Mouse (Mus musculus): ENCODE measurements around the gene Il1rn. TPM values are rescaled to one million over a fixed set of nuclear protein-coding genes. Genes with fewer than 3 reads are reported as not detected.

Gene Il1rn
- total RNA-seq (2014; rRNA removed): not detected in 2 replicates
- polyA plus RNA-seq (2015; fragmentation: Nextera tagmentation; extraction: Ambion mirVana): 0.19 TPM in 1 of 2 replicates, not detected in the other

DNA sequence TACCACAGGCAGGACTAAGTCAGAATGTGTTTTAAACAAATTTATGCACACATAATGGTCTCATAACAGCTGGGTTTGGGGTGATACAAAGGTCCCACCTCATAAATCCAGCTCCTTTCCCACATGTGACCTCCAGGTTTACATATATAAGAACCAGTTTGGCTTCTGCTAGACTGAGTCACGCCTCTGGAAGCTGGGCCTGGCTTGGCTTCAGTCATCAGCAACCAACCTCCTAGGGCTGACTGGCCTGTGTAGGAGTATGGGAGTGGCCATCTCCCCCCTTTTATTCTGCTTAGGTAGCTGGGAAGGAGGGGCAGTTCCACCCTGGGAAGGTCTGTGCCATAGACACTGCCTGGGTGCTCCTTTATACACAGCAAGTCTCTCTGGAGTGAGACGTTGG, at the start of gene Il1rn:
Gene Il1rn (plus strand): TSS at position 309 of the 400 bp plus-strand sequence.
- Histone ChIP-seq H3K9me3 (ENCODE audit: low read length) (no peaks in the 10 kb centered on the region), H3K27ac (ENCODE audit: low read depth, low read length) (no peak within 1 kb of the TSS), H3K4me3 (ENCODE audit: low read depth, low read length) (no peak within 1 kb of the TSS), H3K4me2 (ENCODE audit: low read depth) (no peak within 1 kb of the TSS), H3K9ac (no peak within 1 kb of the TSS), H3K27me3 (ENCODE audit: insufficient read depth, low read length) (no peaks in the 10 kb centered on the region), H3K36me3 (ENCODE audit: insufficient read depth) (no peaks in the 10 kb centered on the region), H3K4me1 (ENCODE audit: insufficient read depth) (no peaks in the 10 kb centered on the region)
- WGBS: 77% methylated on average over 2 of the region's 2 CpGs
- no peak for ATAC-seq
- TF ChIP-seq CTCF (IDR thresholded peaks at IDR 0.05; ENCODE audit: low read depth): no peak
- DNase-seq: no peak

DNA sequence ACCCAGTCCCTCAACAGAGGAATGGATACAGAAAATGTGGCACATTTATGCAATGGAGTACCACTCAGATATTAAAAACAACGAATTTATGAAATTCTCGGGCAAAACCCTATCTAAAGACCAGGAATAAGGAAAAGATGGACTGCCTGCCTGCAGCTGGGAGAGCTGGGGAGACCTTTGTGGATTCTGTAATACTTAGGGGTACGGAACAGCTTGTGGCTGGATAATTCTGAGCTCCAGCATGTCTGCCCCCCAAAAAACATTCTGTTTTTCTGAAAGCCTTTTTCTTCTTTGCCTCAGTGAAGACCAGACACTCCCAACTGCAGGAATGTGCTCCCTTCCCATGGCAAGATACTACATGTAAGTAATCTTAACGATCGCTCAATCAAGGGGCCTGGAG, 45.8 kb upstream of the Il1rn start, which contains the start of gene Il1f10:
Gene Il1f10 (plus strand): TSS at position 301 of the 400 bp plus-strand sequence.
- 83% methylated on average over 5 of the region's 5 CpGs for WGBS

DNA sequence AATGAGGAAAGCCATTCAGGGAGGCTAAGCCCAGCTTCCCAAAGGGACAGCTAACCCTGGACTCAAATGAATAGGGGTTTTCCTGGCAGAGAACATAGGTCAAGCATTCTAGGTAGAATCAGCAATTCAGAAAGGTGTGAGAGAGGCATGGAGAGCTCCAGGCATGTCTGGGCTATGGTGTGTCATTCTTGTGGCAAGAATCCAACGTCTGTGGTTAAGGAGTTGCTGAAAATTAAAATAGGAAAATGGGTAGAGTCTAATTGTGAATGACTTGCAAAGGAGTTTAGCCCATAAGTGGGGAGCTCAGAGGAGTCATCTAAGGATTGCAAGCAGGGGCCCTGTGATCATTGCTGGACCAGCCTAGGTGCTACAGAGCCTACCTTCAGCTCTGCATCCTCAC, 42.0 kb upstream of the Il1rn start:
- Histone ChIP-seq H3K4me3 (ENCODE audit: low read depth, low read length) (no peak overlapping the region), H3K27ac (ENCODE audit: low read depth, low read length) (no peak overlapping the region), H3K4me1 (ENCODE audit: insufficient read depth) (no peaks in the 10 kb centered on the region), H3K9ac (no peak overlapping the region), H3K27me3 (ENCODE audit: insufficient read depth, low read length) (no peaks in the 10 kb centered on the region), H3K9me3 (ENCODE audit: low read length) (no peaks in the 10 kb centered on the region), H3K36me3 (ENCODE audit: insufficient read depth) (no peaks in the 10 kb centered on the region), H3K4me2 (ENCODE audit: low read depth) (no peak overlapping the region)
- ATAC-seq (no peak), DNase-seq (no peak)
- 51% methylated on average over 1 of the region's 1 CpGs for WGBS
- TF ChIP-seq CTCF (IDR thresholded peaks at IDR 0.05; ENCODE audit: low read depth): no peak

More for the DNA sequence above, 45.8 kb upstream of the Il1rn start, which contains the start of gene Il1f10:
- Histone ChIP-seq H3K9ac (no peak within 1 kb of the TSS), H3K4me2 (ENCODE audit: low read depth) (no peak within 1 kb of the TSS), H3K4me1 (ENCODE audit: insufficient read depth) (no peaks in the 10 kb centered on the region), H3K27me3 (ENCODE audit: insufficient read depth, low read length) (no peaks in the 10 kb centered on the region), H3K9me3 (ENCODE audit: low read length) (no peaks in the 10 kb centered on the region), H3K4me3 (ENCODE audit: low read depth, low read length) (no peak within 1 kb of the TSS), H3K27ac (ENCODE audit: low read depth, low read length) (no peak within 1 kb of the TSS), H3K36me3 (ENCODE audit: insufficient read depth) (no peaks in the 10 kb centered on the region)
- ATAC-seq: no peak
- TF ChIP-seq CTCF (IDR thresholded peaks at IDR 0.05; ENCODE audit: low read depth): no peak
- no peak for DNase-seq

DNA sequence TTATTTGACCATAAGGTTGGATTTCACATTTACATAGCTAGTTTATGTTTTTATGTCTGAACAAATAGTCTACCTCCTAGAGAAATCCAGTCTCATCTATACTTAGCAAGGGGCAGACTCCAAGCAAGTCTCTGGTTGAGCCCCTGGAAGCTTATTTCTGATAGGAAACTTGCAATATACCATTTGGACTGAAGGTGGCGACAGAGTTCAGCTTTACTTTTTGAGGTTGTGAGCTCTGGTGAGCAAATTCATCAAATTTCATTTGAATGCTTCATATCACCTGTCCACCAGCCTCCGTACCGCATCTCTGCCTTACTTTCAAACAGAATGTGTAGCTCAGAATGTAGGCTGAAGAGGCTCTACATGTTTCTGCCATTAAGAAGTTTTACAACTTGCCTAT, 39.8 kb upstream of the Il1rn start:
- H3K36me3 ChIP-seq (ENCODE audit: insufficient read depth): no peaks in the 10 kb centered on the region
- no peaks in the 10 kb centered on the region for H3K27me3 ChIP-seq (ENCODE audit: insufficient read depth, low read length)
- H3K9ac ChIP-seq: no peak overlapping the region
- no peaks in the 10 kb centered on the region for H3K9me3 ChIP-seq (ENCODE audit: low read length)
- WGBS: 11% methylated on average over 3 of the region's 3 CpGs
- H3K27ac ChIP-seq (ENCODE audit: low read depth, low read length): no peak overlapping the region
- H3K4me2 ChIP-seq (ENCODE audit: low read depth): no peak overlapping the region
- H3K4me1 ChIP-seq (ENCODE audit: insufficient read depth): no peaks in the 10 kb centered on the region
- ATAC-seq: peak; percentile 59
- TF ChIP-seq CTCF (IDR thresholded peaks at IDR 0.05; ENCODE audit: low read depth): peak; percentile 81
- H3K4me3 ChIP-seq (ENCODE audit: low read depth, low read length): no peak overlapping the region
- peak; percentile 90 for DNase-seq

GRCm38 (mm10) chr2:24311302-24312001, 25.2 kb upstream of the Il1rn start:
- Histone ChIP-seq H3K4me2 (ENCODE audit: low read depth) (no peak overlapping the region), H3K4me3 (ENCODE audit: low read depth, low read length) (no peak overlapping the region), H3K27ac (ENCODE audit: low read depth, low read length) (no peak overlapping the region), H3K9ac (no peak overlapping the region), H3K27me3 (ENCODE audit: insufficient read depth, low read length) (no peaks in the 10 kb centered on the region), H3K4me1 (ENCODE audit: insufficient read depth) (no peaks in the 10 kb centered on the region), H3K36me3 (ENCODE audit: insufficient read depth) (no peaks in the 10 kb centered on the region), H3K9me3 (ENCODE audit: low read length) (no peaks in the 10 kb centered on the region)
- ATAC-seq: no peak
- DNase-seq: no peak
- TF ChIP-seq CTCF (IDR thresholded peaks at IDR 0.05; ENCODE audit: low read depth): no peak
- WGBS: 78% methylated on average over 6 of the region's 6 CpGs

DNA sequence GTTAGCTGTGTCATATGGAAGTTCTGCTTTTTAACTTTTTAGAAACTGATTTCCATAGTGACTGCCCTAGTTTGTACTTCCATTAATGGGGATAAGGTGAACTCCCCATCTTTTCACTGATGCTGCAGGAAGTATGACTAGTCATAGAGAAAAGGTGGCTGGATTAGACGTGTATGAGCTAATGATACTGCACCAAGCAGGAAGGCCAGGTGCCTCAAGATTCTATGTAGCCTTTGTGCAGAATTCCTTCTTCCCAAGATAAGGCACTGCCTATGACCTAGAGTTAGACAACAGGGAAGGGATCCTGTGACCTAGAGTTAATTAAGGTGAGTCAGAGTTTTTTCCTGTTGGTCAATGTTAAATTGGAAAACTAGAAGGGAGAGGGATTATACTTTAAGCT, 19.7 kb upstream of the Il1rn start:
- Histone ChIP-seq H3K27ac (ENCODE audit: low read depth, low read length) (no peak overlapping the region), H3K4me2 (ENCODE audit: low read depth) (no peak overlapping the region), H3K9ac (no peak overlapping the region), H3K4me1 (ENCODE audit: insufficient read depth) (no peaks in the 10 kb centered on the region), H3K27me3 (ENCODE audit: insufficient read depth, low read length) (no peaks in the 10 kb centered on the region), H3K36me3 (ENCODE audit: insufficient read depth) (no peaks in the 10 kb centered on the region), H3K4me3 (ENCODE audit: low read depth, low read length) (no peak overlapping the region), H3K9me3 (ENCODE audit: low read length) (no peaks in the 10 kb centered on the region)
- TF ChIP-seq CTCF (IDR thresholded peaks at IDR 0.05; ENCODE audit: low read depth): no peak
- DNase-seq: no peak
- no peak for ATAC-seq
- WGBS: 85% methylated on average over 1 of the region's 1 CpGs

DNA sequence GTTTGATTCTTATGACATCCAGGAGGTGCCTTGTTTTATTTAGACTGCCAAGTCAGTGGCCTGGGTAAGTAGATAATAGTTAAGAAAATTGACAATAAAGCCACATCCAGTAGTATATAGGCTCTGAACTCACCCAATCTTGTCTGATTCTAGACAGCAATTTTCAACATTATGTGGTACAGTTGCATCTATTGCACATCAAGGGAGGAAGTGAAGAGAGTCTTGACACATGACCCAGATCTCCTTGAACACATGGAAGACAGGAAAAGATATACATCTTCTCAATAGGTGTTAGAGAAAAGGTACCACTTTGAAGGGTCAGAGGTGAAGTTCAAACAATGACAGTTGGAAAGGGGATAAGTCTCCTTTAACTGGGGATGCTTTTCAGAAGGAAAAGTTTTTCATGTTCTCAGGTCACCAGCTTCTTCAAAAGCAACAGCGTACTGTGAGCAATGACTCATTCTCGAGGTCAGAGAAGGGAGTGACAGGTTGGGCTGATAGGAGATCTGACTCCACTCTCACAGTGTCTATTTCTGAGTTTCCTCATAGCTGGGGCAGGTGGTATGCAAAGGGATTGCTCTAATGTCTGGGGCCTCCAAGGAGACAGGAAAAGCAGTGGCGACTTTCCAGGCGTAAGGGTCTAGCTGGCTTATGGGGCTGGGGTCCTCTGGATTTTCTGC, 18.6 kb upstream of the Il1rn start:
- Histone ChIP-seq H3K36me3 (ENCODE audit: insufficient read depth) (no peaks in the 10 kb centered on the region), H3K4me3 (ENCODE audit: low read depth, low read length) (no peak overlapping the region), H3K4me1 (ENCODE audit: insufficient read depth) (no peaks in the 10 kb centered on the region), H3K9me3 (ENCODE audit: low read length) (no peaks in the 10 kb centered on the region), H3K27me3 (ENCODE audit: insufficient read depth, low read length) (no peaks in the 10 kb centered on the region), H3K4me2 (ENCODE audit: low read depth) (no peak overlapping the region), H3K27ac (ENCODE audit: low read depth, low read length) (no peak overlapping the region), H3K9ac (no peak overlapping the region)
- no peak for TF ChIP-seq CTCF (IDR thresholded peaks at IDR 0.05; ENCODE audit: low read depth)
- DNase-seq (no peak), ATAC-seq (no peak)
- WGBS: 83% methylated on average over 4 of the region's 4 CpGs
